Mouse (Mus musculus) gonadal fat pad, adult 2 months (tissue): ENCODE data around the gene Vmac. TPM values are rescaled to one million over a fixed set of nuclear protein-coding genes. Genes with fewer than 3 reads are reported as not detected.

Source experiments
- DNase-seq: peaks from one replicate; pipeline ENCODE4 v3.0.0-alpha.2; 2012; ENCODE audit warnings: low read depth
- polyA plus RNA-seq: library from polyadenylated mRNA; depleted of rRNA; stranded (reverse); fragments of >200 nt; gene quantifications from 2 replicates; pipeline ENCODE4 v1.2.3, GENCODE M21; 2012; rRNA removed

Vmac gene
- polyA plus RNA-seq, 1 experiment = 41.8 TPM

- no peak for DNase-seq
Measured at GRCm38 (mm10) chr17:56686801-56687200, 31.0 kb downstream of the Vmac start.

- no peak for DNase-seq
Measured at GRCm38 (mm10) chr17:56684649-56685048, 33.2 kb downstream of the Vmac start.

- no peak for DNase-seq
Measured at GRCm38 (mm10) chr17:56683546-56684140, 34.2 kb downstream of the Vmac start.

GRCm38 (mm10) chr17:56682880-56683279 is 34.9 kb downstream of the Vmac start:
- no peak for DNase-seq

GRCm38 (mm10) chr17:56681791-56682190 is 36.0 kb downstream of the Vmac start:
- no peak for DNase-seq

GRCm38 (mm10) chr17:56673647-56674416 is 44.0 kb downstream of the Vmac start:
- no peak for DNase-seq

- peak; percentile 80 for DNase-seq
Measured at GRCm38 (mm10) chr17:56672941-56673646, 44.7 kb downstream of the Vmac start, which contains the start of gene Ranbp3. TSS of gene Ranbp3 (plus strand) at chr17:56673294.

- DNase-seq = no peak
Measured at GRCm38 (mm10) chr17:56669766-56670165, 48.1 kb downstream of the Vmac start.

- DNase-seq = no peak
Measured at GRCm38 (mm10) chr17:56668384-56669144, 49.3 kb downstream of the Vmac start.

GRCm38 (mm10) chr17:56667591-56667990 is 50.2 kb downstream of the Vmac start:
- DNase-seq = no peak

- no peak for DNase-seq
Measured at GRCm38 (mm10) chr17:56666384-56666783, 51.4 kb downstream of the Vmac start.

- no peak for DNase-seq
Measured at GRCm38 (mm10) chr17:56664333-56664732, 53.5 kb downstream of the Vmac start.

Other genes starting within 250 kb of the Vmac start
- 101 and 153 TPM in 2 replicates for gene Ptprs, start 241.5 kb downstream of the Vmac start, polyA plus RNA-seq
- 6.7 and 9.8 TPM in 2 replicates for gene Znrf4, start 205.6 kb downstream of the Vmac start, polyA plus RNA-seq
- 8.5 and 8.9 TPM in 2 replicates for gene Gm20219, start 163.6 kb downstream of the Vmac start, polyA plus RNA-seq
- 50.2 and 69.5 TPM in 2 replicates for gene Safb2, start 133.4 kb downstream of the Vmac start, polyA plus RNA-seq
- gene Safb, start 133.2 kb downstream of the Vmac start, polyA plus RNA-seq = 55.4 and 98.6 TPM in 2 replicates
- gene 2410015M20Rik, start 108.3 kb downstream of the Vmac start, polyA plus RNA-seq = 338 and 383 TPM in 2 replicates
- 2,140 and 2,535 TPM in 2 replicates for gene Rpl36, start 104.6 kb downstream of the Vmac start, polyA plus RNA-seq
- gene Lonp1, start 91.1 kb downstream of the Vmac start, polyA plus RNA-seq = 70.3 and 78.0 TPM in 2 replicates
- gene Catsperd, start 89.9 kb downstream of the Vmac start, polyA plus RNA-seq = 1.2 and 1.8 TPM in 2 replicates
- 63.4 and 68.3 TPM in 2 replicates for gene Ranbp3, start 44.7 kb downstream of the Vmac start, polyA plus RNA-seq
- gene Ndufa11, start 255 bp downstream of the Vmac start, polyA plus RNA-seq = 512 and 651 TPM in 2 replicates
- 17.9 and 22.6 TPM in 2 replicates for gene Nrtn, start 39.5 kb upstream of the Vmac start, polyA plus RNA-seq
- 48.3 and 52.0 TPM in 2 replicates for gene Dus3l, start 46.7 kb upstream of the Vmac start, polyA plus RNA-seq
- 1.1 and 1.2 TPM in 2 replicates for gene Prr22, start 52.2 kb upstream of the Vmac start, polyA plus RNA-seq
- 11.2 and 13.1 TPM in 2 replicates for gene Rfx2, start 113.0 kb upstream of the Vmac start, polyA plus RNA-seq
- gene Acsbg2, start 156.4 kb upstream of the Vmac start, polyA plus RNA-seq = 0.74 and 1.5 TPM in 2 replicates
- gene 1700061G19Rik, start 157.5 kb upstream of the Vmac start, polyA plus RNA-seq = 0.23 and 0.38 TPM in 2 replicates
- gene Mllt1, start 217.4 kb upstream of the Vmac start, polyA plus RNA-seq = 33.6 and 36.4 TPM in 2 replicates